Mouse (Mus musculus) right cerebral cortex, postnatal 36 days (tissue): Measurements from ENCODE around the gene Hsf5.

ENCODE experiments used
- DNase-seq, 2 experiments: peaks; one replicate each; pipeline ENCODE4 v3.0.0; 2022; ENCODE audit warnings: low spot score in 2 of 2, mixed read lengths in 1 of 2

Gene Hsf5

DNA sequence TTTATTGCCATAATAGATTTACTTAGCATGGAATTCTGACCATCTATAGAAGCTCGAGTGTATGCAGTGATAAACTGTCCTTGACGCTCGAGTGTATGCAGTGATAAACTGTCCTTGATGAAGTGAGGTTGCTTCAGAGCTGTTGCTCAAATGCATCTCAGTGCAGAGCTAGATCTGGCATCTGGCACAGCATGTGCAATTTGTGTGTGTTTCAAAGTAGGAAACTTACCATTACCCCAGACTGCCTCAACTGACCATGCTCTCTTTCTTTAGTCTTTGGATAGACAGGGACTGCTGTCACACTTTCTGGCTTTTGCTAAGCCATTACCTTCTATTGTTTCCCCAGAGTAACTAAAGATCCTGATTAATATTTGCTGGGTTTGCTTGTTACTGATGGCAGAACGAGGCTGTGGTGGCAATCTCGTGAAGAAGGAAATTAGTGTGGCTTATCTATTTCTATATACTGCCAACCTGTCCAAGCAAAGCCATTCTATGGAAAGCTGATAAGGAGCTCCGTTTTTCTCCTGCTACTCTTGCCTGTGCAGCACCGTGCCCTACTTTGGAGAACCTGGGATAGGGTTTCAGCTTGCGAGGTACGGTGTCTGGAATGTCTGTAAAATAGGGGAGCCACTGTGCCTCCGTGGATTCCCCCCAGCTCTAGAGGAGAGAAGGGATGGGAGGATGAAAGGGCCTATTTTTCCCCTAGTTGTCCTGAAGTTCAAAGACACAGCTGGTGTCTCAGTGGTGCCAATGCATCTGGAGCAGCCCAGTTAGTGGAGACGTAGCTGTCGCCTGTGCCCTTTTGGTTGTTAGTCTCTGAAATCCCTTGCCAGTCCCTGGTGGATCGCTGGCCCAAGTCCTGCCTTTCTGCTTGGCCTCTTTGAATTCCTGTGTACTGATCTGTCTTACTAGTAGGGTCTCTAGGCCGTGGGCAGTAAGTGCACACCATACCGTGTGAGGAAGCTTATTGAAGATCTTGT is 70.6 kb downstream of the Hsf5 start:
- DNase-seq: peak in 1 of 2 experiments; percentile 10

GRCm38 (mm10) chr11:87688478-87689203 is 71.7 kb downstream of the Hsf5 start:
- DNase-seq: no peak

DNA sequence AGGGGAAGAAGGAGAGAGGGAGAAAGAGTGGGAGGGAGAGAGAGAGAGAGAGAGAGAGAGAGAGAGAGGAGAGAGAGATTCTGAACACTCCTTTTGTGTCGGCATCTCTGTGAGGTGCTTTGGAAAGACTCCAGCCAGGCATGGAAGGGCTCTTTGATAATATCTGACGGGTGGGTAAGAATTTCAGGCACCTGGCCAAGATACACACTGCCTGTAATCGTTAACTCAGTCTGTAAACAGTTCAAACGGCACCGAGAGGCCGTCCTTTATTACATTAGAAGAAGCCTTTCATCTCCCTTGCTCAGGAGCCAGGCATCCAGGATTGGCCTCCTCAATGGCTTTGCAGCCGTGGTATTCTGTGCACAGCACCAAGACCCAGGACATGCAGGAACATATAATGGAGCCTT is 72.4 kb downstream of the Hsf5 start:
- no peak for DNase-seq

- DNase-seq: no peak
Observed at GRCm38 (mm10) chr11:87690054-87690740, 73.2 kb downstream of the Hsf5 start.

DNA sequence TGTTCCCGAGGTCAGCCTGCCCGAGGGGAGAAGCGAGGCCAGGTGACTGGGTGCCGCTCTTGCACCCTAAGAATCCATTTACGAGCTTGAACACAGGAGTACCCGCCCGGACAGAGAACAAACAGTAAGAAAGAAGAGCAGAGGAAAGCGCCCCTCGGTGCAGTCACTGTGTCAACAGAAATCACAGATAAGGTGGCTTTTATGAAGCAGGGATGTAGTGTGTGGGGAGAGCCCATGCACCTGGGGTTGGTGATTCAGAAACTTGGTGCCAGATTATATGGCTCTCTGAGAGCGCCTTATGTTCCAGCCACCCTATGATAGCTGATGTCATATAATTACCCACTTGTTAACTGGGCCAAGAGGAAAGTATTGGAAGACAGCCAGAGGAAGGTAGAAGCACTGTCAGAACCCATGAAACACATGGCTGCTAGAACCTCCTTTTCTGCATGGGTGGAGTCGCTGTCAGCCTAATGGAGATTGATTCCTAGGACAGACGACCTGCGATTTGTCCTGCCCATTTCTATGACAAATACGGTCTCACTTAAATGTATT is 80.2 kb downstream of the Hsf5 start:
- no peak for DNase-seq

DNA sequence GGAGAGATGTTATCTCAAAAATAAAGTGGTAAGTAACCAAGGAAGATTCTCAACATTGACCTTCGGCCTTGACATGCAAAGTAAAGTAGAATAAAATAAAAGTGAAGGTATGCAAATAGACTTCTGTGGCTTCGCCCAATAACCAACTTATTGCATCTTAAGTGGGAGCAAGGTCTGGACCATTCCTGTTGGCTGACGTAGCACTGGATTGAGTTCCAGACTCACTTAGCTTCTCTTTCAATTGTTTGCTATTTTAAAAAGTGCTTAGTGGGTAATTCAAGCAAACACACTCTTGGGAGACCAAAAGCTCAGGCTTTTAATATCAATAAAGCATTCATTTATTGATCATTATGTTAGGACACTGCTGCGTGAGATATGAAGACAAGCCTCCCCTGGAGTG is 81.2 kb downstream of the Hsf5 start:
- no peak for DNase-seq

GRCm38 (mm10) chr11:87701108-87701507 is 84.1 kb downstream of the Hsf5 start:
- no peak for DNase-seq

DNA sequence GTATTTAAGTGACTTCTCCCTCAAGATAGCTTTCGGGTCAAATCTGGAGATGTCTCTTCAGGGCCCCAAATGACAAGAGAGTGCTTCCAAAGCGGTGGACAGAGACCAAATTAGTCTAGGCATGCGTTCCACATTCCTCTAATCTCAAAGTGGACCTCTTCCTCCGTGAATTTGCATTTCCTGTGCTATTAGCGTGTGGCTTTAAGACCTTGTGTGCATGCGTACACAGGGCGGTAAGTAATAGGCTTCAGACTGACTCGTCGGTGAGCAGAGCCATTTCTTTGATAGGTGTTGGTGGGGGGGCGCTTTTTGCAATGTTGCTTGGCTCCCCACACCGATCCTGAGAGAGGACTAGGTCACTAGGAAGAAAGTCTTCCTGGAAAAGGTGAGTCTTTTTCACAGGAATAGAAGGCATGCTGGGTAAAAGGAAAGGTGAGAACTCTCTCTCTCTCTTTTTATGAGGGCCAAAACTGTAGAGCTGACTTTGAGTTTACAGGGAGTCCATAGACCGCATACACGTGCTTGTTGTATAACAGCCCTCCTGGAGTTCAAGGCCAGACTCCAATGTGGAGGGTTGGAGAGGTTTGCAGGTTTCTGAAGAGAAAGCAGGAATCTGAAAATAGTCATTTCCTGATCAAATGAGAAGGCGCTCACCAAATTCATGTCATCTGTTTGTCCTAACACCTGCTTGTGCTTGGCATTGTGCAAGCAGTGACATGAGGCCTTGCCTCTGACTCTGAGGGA is 85.1 kb downstream of the Hsf5 start:
- DNase-seq: no peak

- no peak for DNase-seq
Observed at GRCm38 (mm10) chr11:87703654-87704053, 86.7 kb downstream of the Hsf5 start.

GRCm38 (mm10) chr11:87704289-87704688 is 87.3 kb downstream of the Hsf5 start:
- DNase-seq: no peak

DNA sequence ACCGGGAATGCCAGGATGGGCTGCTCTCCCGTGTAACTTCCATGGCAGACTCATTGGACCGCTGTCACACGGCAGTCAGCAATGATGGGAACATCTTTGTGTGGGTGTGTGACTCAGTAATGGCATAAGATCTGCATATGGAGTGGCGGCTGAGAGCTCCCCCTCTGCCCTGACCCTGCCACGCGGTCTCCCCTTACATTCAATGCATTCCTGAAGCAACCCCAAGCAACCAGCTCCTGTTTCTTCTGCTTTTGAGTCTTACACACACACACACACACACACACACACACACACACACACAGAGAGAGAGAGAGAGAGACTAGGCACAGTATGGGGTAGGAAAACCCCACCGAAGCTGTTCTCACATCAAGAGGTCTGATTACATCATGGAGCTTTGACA is 90.6 kb downstream of the Hsf5 start:
- no peak for DNase-seq

GRCm38 (mm10) chr11:87708979-87709378 is 92.0 kb downstream of the Hsf5 start:
- no peak for DNase-seq
